Mouse (Mus musculus) stomach, postnatal 0 days (tissue): Measurements from ENCODE around the gene Pipox. TPM values are rescaled to one million over a fixed set of nuclear protein-coding genes. Genes with fewer than 3 reads are reported as not detected.

Experiments
- ATAC-seq: fragments of 200-750 bp; cut with Nextera tagmentation; 2 replicates; pipeline ENCODE4 v1.8.0; 2017; ENCODE audit not compliant: low FRiP score, low TSS enrichment
- DNase-seq: peaks from one replicate; pipeline ENCODE4 v3.0.0-alpha.2; 2016; ENCODE audit warnings: low spot score
- H3K27ac ChIP-seq: fragments of 300-500 bp; sonication (generic); replicated peaks from 2 replicates; pipeline ENCODE4 v1.5.1; 2014; ENCODE audit warnings: mild to moderate bottlenecking, control low read depth
- H3K27me3 ChIP-seq: fragments of 300-500 bp; sonication (generic); 2 replicates; pipeline ENCODE4 v1.6.1; 2014; ENCODE audit warnings: low read length; ENCODE audit not compliant: control insufficient read depth, insufficient read depth
- H3K36me3 ChIP-seq: fragments of 300-500 bp; sonication (generic); 2 replicates; pipeline ENCODE4 v1.6.1; 2014; ENCODE audit warnings: low read length, mixed read lengths; ENCODE audit not compliant: control insufficient read depth, insufficient read depth
- H3K4me1 ChIP-seq: fragments of 300-500 bp; sonication (generic); replicated peaks from 2 replicates; pipeline ENCODE4 v1.6.1; 2014; ENCODE audit warnings: antibody characterized with exemption; ENCODE audit not compliant: control insufficient read depth, insufficient read depth
- H3K4me2 ChIP-seq: fragments of 300-500 bp; sonication (generic); replicated peaks from 2 replicates; pipeline ENCODE4 v1.6.1; 2014; ENCODE audit warnings: low read depth, mild to moderate bottlenecking, control low read depth, moderate library complexity
- H3K4me3 ChIP-seq: fragments of 300-500 bp; sonication (generic); 2 replicates; pipeline ENCODE4 v1.5.1; 2014; ENCODE audit warnings: low read depth, low read length, control low read depth
- H3K9ac ChIP-seq: fragments of 300-500 bp; sonication (generic); 2 replicates; pipeline ENCODE4 v1.6.1; 2014; ENCODE audit warnings: mild to moderate bottlenecking, low read length, control low read depth, mixed read lengths
- H3K9me3 ChIP-seq: fragments of 300-500 bp; sonication (generic); 2 replicates; pipeline ENCODE4 v1.6.1; 2016; ENCODE audit warnings: low read length; ENCODE audit not compliant: control insufficient read depth
- CTCF ChIP-seq: IDR thresholded peaks from 2 replicates; pipeline ENCODE4 v1.5.1; 2016; ENCODE audit warnings: antibody characterized with exemption, low read depth, mild to moderate bottlenecking, moderate library complexity
- EP300 ChIP-seq: optimal IDR thresholded peaks from 2 replicates; pipeline ENCODE3; 2016; ENCODE audit warnings: antibody characterized with exemption
- WGBS: fragments of 180-500 bp; shearing (Covaris S2); extraction: QIAGEN DNeasy Blood & Tissue Kit; methylation state at CpG from one replicate; pipeline ENCODE4 v1.1.7; 2014; 5-methylcytosine and 5-hydroxymethylcytosine counted together
- polyA plus RNA-seq: library from polyadenylated mRNA; unstranded; fragments of >200 nt; fragmentation: Nextera tagmentation; extraction: Ambion mirVana; gene quantifications from 2 replicates; pipeline ENCODE4 v1.2.1, GENCODE M21; 2015

Pipox gene
- polyA plus RNA-seq, 1 experiment from 2014 or later, result 8.4 TPM

- ATAC-seq, result no peak
- H3K4me2 ChIP-seq, result no peak overlapping the region
- no peaks in the 10 kb centered on the region for H3K27me3 ChIP-seq
- no peaks in the 10 kb centered on the region for H3K4me1 ChIP-seq
- no peak overlapping the region for H3K4me3 ChIP-seq
- DNase-seq, result no peak
- TF ChIP-seq EP300, result no peak
- no peaks in the 10 kb centered on the region for H3K9me3 ChIP-seq
- no peak overlapping the region for H3K9ac ChIP-seq
- 56% methylated on average over 6 of the region's 6 CpGs for WGBS
- H3K36me3 ChIP-seq, result no peaks in the 10 kb centered on the region
- H3K27ac ChIP-seq, result no peak overlapping the region
Observed at GRCm38 (mm10) chr11:77913505-77913904, 19.6 kb upstream of the Pipox start.

GRCm38 (mm10) chr11:77909776-77910175 lies 15.9 kb upstream of the Pipox start:
- Histone ChIP-seq H3K9ac (no peak overlapping the region), H3K36me3 (no peaks in the 10 kb centered on the region), H3K27ac (no peak overlapping the region), H3K4me3 (no peak overlapping the region), H3K4me1 (no peaks in the 10 kb centered on the region), H3K27me3 (no peaks in the 10 kb centered on the region), H3K9me3 (no peaks in the 10 kb centered on the region), H3K4me2 (no peak overlapping the region)
- no peak for DNase-seq
- TF ChIP-seq EP300 (no peak), CTCF (no peak)
- 21% methylated on average over 6 of the region's 6 CpGs for WGBS
- ATAC-seq, result no peak

DNA sequence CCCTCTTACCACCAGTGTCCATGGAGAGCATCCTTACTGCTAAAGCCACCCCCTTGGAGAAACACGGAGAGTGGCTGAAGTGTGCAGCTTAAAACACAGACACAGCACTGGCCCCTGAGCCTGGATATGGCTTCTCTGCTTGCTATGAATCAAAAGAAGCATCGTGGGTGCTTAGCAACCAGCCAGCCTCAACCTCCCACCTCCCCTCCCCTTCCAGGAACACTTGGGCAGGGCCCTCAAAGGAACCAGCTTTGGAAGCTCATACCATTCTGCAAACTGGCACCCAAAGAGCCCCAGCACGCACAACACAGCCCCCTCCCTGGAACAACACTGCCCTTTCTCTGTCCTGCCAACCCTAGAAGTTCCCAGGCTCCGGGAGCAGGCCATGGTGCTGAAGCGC lies 15.5 kb upstream of the Pipox start:
- Histone ChIP-seq H3K4me1 (no peaks in the 10 kb centered on the region), H3K9me3 (no peaks in the 10 kb centered on the region), H3K9ac (no peak overlapping the region), H3K4me3 (no peak overlapping the region), H3K36me3 (no peaks in the 10 kb centered on the region), H3K27ac (no peak overlapping the region), H3K27me3 (no peaks in the 10 kb centered on the region), H3K4me2 (no peak overlapping the region)
- TF ChIP-seq CTCF (no peak), EP300 (no peak)
- ATAC-seq (no peak), DNase-seq (no peak)
- 31% methylated on average over 5 of the region's 5 CpGs for WGBS

DNA sequence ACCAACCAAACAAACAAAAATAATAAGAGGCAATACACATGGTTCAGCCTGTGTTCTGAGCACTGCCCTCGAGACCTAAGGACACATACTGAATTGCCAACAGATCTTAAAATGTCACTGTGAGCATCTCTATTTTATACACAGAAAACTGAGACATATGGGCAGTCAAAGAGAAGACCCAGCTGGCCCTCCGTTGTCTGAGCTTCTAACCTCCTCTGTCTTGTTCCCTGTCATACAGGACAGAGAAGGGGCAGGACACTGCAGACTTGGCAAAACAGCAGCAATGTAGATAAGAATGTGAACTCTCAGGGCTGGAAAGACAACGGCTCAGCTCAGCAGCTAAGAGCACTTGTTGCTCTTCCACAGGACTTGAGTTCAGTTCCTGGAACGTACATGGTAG lies 14.6 kb upstream of the Pipox start:
- no peaks in the 10 kb centered on the region for H3K9me3 ChIP-seq
- no peak for DNase-seq
- no peaks in the 10 kb centered on the region for H3K36me3 ChIP-seq
- TF ChIP-seq EP300 (no peak), CTCF (no peak)
- no peak overlapping the region for H3K9ac ChIP-seq
- H3K27ac ChIP-seq, result no peak overlapping the region
- 56% methylated on average over 4 of the region's 4 CpGs for WGBS
- no peak overlapping the region for H3K4me2 ChIP-seq
- H3K4me1 ChIP-seq, result no peaks in the 10 kb centered on the region
- no peak overlapping the region for H3K4me3 ChIP-seq
- no peak for ATAC-seq
- H3K27me3 ChIP-seq, result no peaks in the 10 kb centered on the region

GRCm38 (mm10) chr11:77906747-77907174 lies 12.9 kb upstream of the Pipox start:
- TF ChIP-seq CTCF, result no peak
- Histone ChIP-seq H3K4me1 (no peaks in the 10 kb centered on the region; the same call in 1 of the 2 replicates), H3K9me3 (no peaks in the 10 kb centered on the region), H3K4me2 (no peak overlapping the region), H3K9ac (no peak overlapping the region), H3K4me3 (no peak overlapping the region), H3K27me3 (no peaks in the 10 kb centered on the region), H3K27ac (no peak overlapping the region), H3K36me3 (no peaks in the 10 kb centered on the region)
- DNase-seq (no peak), ATAC-seq (no peak)
- WGBS, result 25% methylated on average over 9 of the region's 9 CpGs

GRCm38 (mm10) chr11:77906097-77906687 lies 12.3 kb upstream of the Pipox start:
- H3K4me1 ChIP-seq, result no peaks in the 10 kb centered on the region; the same call in 1 of the 2 replicates
- H3K4me3 ChIP-seq, result no peak overlapping the region
- no peak for DNase-seq
- H3K4me2 ChIP-seq, result no peak overlapping the region
- TF ChIP-seq EP300, result no peak
- TF ChIP-seq CTCF, result no peak
- no peaks in the 10 kb centered on the region for H3K27me3 ChIP-seq
- H3K36me3 ChIP-seq, result no peaks in the 10 kb centered on the region
- no peak overlapping the region for H3K27ac ChIP-seq
- H3K9ac ChIP-seq, result no peak overlapping the region
- no peaks in the 10 kb centered on the region for H3K9me3 ChIP-seq
- WGBS, result 51% methylated on average over 19 of the region's 19 CpGs
- ATAC-seq, result no peak
